Mouse (Mus musculus) adrenal gland, postnatal 10 days (tissue): ENCODE measurements around the gene Vav3. TPM values are rescaled to one million over a fixed set of nuclear protein-coding genes. Genes with fewer than 3 reads are reported as not detected.

Experiments used
- DNase-seq: peaks from one replicate; pipeline ENCODE4 v3.0.0; 2021; ENCODE audit warnings: mixed read lengths
- total RNA-seq, 2 experiments: library from RNA; stranded (reverse); gene quantifications; 2 replicates each; pipeline ENCODE4 v1.2.3; 2021

Vav3 gene
- total RNA-seq, 2 experiments from 2014 or later, result 5.7 to 6.2 TPM

- no peak for DNase-seq
Observed at GRCm38 (mm10) chr3:109585946-109586345, 245.5 kb downstream of the Vav3 start.

GRCm38 (mm10) chr3:109592970-109593369 is 252.5 kb downstream of the Vav3 start:
- DNase-seq, result no peak

GRCm38 (mm10) chr3:109596084-109596483 is 255.6 kb downstream of the Vav3 start:
- no peak for DNase-seq

GRCm38 (mm10) chr3:109600699-109601451 is 260.4 kb downstream of the Vav3 start:
- DNase-seq, result no peak

GRCm38 (mm10) chr3:109602753-109603152 is 262.3 kb downstream of the Vav3 start:
- no peak for DNase-seq

GRCm38 (mm10) chr3:109606121-109606520 is 265.7 kb downstream of the Vav3 start:
- DNase-seq, result no peak

- DNase-seq, result no peak
Observed at GRCm38 (mm10) chr3:109621721-109622120, 281.3 kb downstream of the Vav3 start.

GRCm38 (mm10) chr3:109622361-109622760 is 281.9 kb downstream of the Vav3 start:
- DNase-seq, result no peak

GRCm38 (mm10) chr3:109622816-109623215 is 282.4 kb downstream of the Vav3 start:
- DNase-seq, result no peak

GRCm38 (mm10) chr3:109623770-109624169 is 283.3 kb downstream of the Vav3 start:
- DNase-seq, result no peak

- no peak for DNase-seq
Observed at GRCm38 (mm10) chr3:109636045-109636444, 295.6 kb downstream of the Vav3 start.

GRCm38 (mm10) chr3:109639386-109639785 is 298.9 kb downstream of the Vav3 start:
- no peak for DNase-seq

- no peak for DNase-seq
Observed at GRCm38 (mm10) chr3:109640796-109641195, 300.3 kb downstream of the Vav3 start.

- no peak for DNase-seq
Observed at GRCm38 (mm10) chr3:109648242-109648641, 307.8 kb downstream of the Vav3 start.

GRCm38 (mm10) chr3:109651479-109651878 is 311.0 kb downstream of the Vav3 start:
- no peak for DNase-seq

GRCm38 (mm10) chr3:109652860-109653631 is 312.6 kb downstream of the Vav3 start:
- DNase-seq, result no peak

- DNase-seq, result no peak
Observed at GRCm38 (mm10) chr3:109654386-109654785, 313.9 kb downstream of the Vav3 start.

- DNase-seq, result no peak
Observed at GRCm38 (mm10) chr3:109671716-109672115, 331.3 kb downstream of the Vav3 start.

- DNase-seq, result no peak
Observed at GRCm38 (mm10) chr3:109672925-109673324, 332.5 kb downstream of the Vav3 start.

- no peak for DNase-seq
Observed at GRCm38 (mm10) chr3:109680281-109680680, 339.8 kb downstream of the Vav3 start.

- DNase-seq, result no peak
Observed at GRCm38 (mm10) chr3:109681863-109682262, 341.4 kb downstream of the Vav3 start.

GRCm38 (mm10) chr3:109683608-109684295 is 343.3 kb downstream of the Vav3 start:
- DNase-seq, result no peak

GRCm38 (mm10) chr3:109690566-109690965 is 350.1 kb downstream of the Vav3 start:
- no peak for DNase-seq
